Mouse (Mus musculus) heart, adult 18-20 months (tissue): Measurements from ENCODE around the gene Defb25. TPM values are rescaled to one million over a fixed set of nuclear protein-coding genes. Genes with fewer than 3 reads are reported as not detected.
"Not testable (repeated sequence)": the region's sequence is repeated elsewhere in the genome, so short reads cannot be mapped to it uniquely, and the experiment has no call there.

Source experiments
- DNase-seq, 2 experiments: peaks; one replicate each; pipeline ENCODE4 v3.0.0; 2021 to 2022; ENCODE audit warnings: mixed read lengths in 1 of 2
- long read RNA-seq, 2 experiments: library from polyadenylated mRNA; stranded (forward); transcript quantifications; one replicate each; pipeline ENCODE4 v2.0.0; 2021
- total RNA-seq, 2 experiments: library from RNA; stranded (reverse); gene quantifications; 2 replicates each; pipeline ENCODE4 v1.2.3; 2021

The Defb25 gene
- not detected for total RNA-seq
- long read RNA-seq, experiment 1, partial matches to known transcripts, result 0 of 1 reads
- long read RNA-seq, experiment 1, other reads (novel, unspliced or antisense), result 1 of 1 reads
- long read RNA-seq, experiment 2, result 0 reads

DNA sequence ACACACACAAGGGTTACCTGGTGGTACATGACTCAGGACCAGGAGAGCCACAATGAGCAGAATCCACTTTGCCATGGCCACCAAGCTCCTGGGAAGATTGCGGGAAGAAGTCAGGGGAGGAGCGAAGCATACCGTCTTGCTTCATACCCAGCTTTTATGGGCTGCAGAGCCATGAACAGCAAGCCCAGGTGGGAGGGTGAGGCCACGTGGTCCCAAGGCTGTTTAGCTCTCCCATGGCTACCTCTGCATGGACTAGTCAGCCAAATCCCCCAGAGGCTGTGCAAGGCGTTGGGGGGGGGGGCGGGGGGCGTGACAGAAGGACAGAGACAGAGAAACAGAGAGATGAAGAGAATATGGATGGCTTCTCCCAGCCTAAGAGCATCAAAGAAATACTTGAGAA is at the start of gene Defb25:
Defb25 (minus strand) TSS at position 101 of the 400 bp plus-strand sequence.
- no peak for DNase-seq

DNA sequence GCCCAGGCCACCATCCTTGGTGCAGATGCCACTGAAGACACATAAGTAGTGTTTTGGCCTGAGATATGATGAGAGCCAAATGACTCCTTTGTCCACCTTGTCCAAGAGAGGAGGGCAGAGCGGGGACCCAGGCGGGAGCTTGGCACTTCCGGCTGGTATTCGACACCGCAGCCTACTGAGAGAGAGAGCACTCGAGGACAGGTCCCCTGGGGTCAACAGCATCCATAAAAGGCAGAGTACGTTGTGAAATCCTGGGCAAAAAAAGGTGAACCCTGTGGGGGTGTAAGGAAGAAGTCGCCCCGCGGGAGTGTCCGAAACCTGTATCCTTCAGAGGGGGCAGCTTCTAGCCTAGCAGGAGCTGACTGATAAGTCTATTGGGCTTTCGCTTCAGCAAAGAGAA is 49.3 kb upstream of the Defb25 start:
- peak in 1 of 2 experiments; percentile 29 for DNase-seq

DNA sequence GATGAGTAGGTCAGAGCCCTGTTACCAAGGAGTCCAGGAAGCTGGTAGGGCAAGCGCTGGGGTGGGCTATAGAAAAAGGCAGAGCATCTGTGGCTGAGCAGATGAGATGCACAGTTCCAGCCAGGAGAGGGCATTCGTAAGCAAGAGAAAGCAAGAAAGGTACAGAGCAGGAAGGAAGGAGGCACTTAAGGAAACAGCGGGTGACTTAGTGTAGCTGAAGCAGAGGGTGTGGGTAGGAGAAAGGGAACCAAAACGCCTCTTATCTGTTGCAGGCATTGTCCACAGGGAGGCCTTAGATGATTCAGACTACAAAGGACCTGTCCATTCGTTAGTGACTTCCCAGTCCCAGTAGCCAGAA is 48.8 kb upstream of the Defb25 start:
- DNase-seq, result peak; percentile 39 to 59

DNA sequence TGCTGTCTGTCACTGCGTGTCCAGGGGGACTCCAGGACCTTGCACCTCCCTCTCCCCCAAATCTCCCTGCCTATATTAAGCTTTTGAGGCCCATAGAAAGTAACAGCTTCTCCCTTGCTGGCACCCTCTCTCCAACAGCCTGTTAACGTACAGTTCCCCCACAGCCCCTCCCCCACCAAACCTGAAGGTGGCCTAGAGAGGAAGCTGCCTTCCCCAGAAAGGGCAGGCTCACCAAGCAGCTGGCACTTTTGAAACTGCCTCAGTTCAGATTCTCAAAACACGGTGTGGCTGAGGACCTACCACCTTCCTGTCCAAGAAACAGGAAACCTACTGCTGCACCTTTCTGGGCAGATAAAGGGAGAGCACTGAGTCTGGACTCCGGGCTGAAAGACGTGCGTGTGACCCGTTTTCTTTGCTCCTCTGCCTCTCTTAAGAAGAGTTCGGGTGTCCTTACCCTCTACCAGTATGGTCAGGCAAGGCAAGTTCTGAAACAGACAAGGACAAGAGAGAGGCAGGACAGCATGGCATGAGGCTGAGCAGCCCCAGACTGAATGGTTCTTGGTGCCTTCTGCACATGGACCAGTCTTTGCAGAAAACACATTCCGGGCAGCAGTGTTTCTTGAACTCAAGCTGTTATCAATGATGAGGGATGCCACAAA is 48.3 kb upstream of the Defb25 start:
- peak in 1 of 2 experiments; percentile 29 for DNase-seq

GRCm38 (mm10) chr2:152669639-152670484 is 47.0 kb upstream of the Defb25 start:
- peak in 1 of 2 experiments; percentile 56 for DNase-seq

DNA sequence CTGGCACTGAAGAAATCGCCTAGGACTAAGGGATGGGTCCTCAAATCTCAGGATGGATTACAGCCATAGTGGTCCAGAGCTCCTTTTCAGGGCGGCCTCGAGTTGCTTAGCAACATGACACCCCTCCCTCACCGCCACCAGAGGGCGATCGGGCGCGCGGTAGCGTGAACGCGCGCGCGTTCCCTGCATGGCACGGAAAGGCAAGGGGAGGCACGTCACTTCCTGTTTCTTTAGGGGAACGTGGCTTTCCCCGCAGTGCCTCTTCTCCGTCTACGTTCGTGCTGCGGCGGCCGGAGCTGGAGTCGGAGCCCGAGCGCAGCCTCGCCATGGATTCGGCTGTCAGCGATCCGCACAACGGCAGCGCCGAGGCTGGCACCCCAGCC is 46.4 kb upstream of the Defb25 start, which contains the start of gene H13:
H13 (plus strand) TSS at position 206 of the 383 bp plus-strand sequence.
- peak; percentile 94 for DNase-seq

DNA sequence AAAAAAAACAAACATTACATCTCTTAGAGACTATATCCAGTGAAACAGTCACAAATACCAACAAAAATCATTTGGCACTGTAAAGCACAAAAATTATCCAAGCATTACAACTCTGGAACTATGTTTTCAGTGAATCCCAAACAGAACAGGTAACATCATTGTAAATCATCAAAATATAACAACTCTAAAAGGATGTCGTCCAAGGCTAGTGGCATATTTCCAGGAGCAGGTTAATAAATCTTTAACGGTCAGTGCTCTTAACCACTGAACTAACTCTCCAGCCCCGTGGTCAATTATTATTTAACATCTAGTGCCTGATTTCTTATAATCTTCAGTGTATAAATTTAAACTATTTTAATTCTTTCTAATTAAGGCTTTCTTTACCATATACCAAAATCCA is 43.3 kb upstream of the Defb25 start:
- not testable (repeated sequence) for DNase-seq

GRCm38 (mm10) chr2:152661163-152661562 is 38.3 kb upstream of the Defb25 start:
- DNase-seq, result no peak

- DNase-seq, result peak in 1 of 2 experiments; percentile 77
Observed at GRCm38 (mm10) chr2:152657398-152657797, 34.5 kb upstream of the Defb25 start.

- DNase-seq, result peak; percentile 53 to 72
Observed at GRCm38 (mm10) chr2:152653874-152654715, 31.2 kb upstream of the Defb25 start.

GRCm38 (mm10) chr2:152652901-152653620 is 30.2 kb upstream of the Defb25 start:
- peak; percentile 67 to 84 for DNase-seq

DNA sequence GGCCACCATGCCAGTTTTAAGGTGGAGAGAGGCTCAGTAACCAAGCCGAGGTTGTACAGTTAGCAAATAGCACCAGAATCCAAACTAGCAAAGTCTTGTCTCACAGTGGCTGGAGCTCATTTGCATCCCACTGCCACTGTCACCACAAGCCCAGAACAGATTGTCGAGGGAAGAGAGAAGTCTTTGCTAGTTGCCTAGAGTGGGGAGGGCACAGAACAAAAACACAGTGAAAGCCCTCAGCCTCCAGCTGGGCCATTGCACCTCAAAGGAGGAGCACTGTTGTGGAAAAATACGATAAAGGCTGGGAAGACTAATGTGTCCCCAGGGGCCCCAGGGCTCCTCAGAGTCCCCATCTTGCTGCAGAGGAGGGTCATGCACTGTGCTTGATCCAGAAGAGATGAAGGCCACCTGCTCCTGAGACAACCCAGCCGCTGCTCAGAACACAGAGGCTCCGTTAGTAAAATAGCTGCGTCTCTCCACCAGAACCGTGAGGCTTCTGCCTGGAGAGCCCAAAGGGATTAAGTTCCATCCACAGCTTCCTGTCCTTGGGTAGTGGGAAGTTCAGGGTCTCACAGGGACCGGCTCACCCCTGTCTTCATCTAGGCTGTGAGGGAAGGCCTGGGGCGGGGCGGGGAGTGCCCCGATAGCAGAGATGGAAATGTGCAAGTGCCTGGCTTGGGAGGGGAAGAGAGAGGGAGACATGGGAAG is 16.7 kb upstream of the Defb25 start:
- DNase-seq, result peak; percentile 67 to 85

- peak in 1 of 2 experiments; percentile 23 for DNase-seq
Observed at GRCm38 (mm10) chr2:152638865-152639264, 16.0 kb upstream of the Defb25 start.

GRCm38 (mm10) chr2:152637381-152637780 is 14.5 kb upstream of the Defb25 start:
- DNase-seq, result no peak

DNA sequence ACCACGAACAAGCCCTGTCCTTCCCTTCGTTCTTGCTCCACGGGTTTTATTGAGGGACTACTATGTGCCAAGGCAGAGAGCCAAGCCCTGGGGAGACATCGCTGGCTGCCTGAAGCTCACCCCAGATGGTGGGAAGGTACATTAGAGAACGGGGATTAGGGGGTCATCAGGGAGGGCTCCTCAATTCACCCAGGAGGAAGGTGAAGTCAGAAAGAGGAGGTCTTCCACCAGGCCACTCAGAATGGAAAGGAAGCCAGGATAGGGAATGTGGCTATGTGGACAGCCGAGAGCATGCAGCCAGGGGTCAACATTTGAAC is 14.1 kb upstream of the Defb25 start:
- no peak for DNase-seq

DNA sequence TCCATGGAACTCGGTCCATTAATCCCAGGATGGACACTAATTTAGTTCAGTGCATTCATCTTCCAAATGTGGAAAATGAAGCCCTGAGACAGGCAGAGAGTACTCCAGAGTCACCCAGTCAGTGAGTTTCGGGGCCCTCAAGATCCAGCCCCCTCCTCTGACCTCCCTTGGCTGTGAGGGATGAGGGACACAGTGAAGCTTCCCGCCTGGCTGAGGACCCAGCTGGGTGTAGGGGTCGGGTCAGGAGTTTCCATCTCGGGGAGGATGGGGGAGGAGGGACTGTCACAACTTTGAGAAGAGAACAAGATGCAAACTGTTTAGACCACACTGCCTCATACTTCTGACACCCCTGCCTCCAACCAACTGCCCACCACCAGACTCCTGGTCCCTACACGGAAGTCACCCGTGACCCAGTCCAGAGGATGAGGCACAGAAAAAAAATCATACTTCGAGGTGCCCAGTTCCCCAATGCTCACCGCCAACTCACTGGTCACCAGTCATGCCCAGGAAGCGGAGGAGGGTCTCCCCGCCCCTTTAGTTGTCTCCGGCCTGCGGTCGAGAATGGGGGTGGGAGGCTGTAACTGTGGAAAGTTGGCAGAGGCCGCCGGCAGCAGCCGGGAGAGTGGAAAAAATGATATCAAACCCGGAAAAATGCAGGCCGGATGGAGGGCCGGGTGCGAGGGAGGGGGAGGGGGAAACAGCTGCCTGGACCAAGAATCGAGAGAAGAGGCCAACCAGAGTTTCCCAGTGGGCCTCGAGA is 13.6 kb upstream of the Defb25 start:
- DNase-seq, result peak; percentile 86 to 90

DNA sequence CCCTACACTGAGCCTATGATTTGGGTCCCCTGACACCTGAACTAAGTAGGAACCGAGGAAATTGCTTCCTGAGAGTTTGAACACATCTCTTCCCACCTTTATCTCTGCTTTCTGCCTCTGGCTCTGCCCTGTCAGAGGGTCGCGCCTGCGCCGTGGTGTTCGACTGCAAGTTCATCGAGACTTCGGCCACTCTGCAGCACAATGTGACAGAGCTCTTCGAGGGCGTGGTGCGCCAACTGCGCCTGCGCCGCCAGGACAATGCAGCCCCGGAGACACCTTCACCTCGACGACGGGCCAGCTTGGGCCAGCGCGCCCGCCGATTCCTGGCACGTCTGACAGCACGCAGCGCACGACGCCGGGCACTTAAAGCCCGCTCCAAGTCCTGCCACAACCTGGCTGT is 11.5 kb upstream of the Defb25 start:
- DNase-seq, result no peak

- DNase-seq, result peak in 1 of 2 experiments; percentile 35
Observed at GRCm38 (mm10) chr2:152633334-152633733, 10.5 kb upstream of the Defb25 start.

- peak in 1 of 2 experiments; percentile 22 for DNase-seq
Observed at GRCm38 (mm10) chr2:152629904-152630303, 7.1 kb upstream of the Defb25 start.

GRCm38 (mm10) chr2:152629239-152629638 is 6.4 kb upstream of the Defb25 start:
- DNase-seq, result peak in 1 of 2 experiments; percentile 18
